Comparison of ENCODE assay signal across 8 mouse cellular contexts in genomic region chrX:73914827-73915703, GRCm38 (mm10). TPM values are rescaled to one million over a fixed set of nuclear protein-coding genes. Genes with fewer than 3 reads are reported as not detected.
DNase-seq lines count a peak whose midpoint lies in the region; ATAC-seq and TF ChIP-seq lines count a peak whose summit lies in the region.

No protein-coding gene starts in this region.

- H3K9ac ChIP-seq in ES-Bruce4 (ENCODE audit: low read depth, poor library complexity, severe bottlenecking): peak overlapping the region; percentile 53
- no peak overlapping the region for H3K9ac ChIP-seq in forebrain, embryonic 12.5 days
- no peak overlapping the region; the same call in 1 of the 2 replicates for H3K9ac ChIP-seq in heart, postnatal 0 days (replicated peaks; ENCODE audit: low read depth, low read length)
- peak overlapping the region; percentile 47 for H3K9ac ChIP-seq in liver, embryonic 16.5 days (ENCODE audit: low read depth, low read length)
- H3K9ac ChIP-seq in neural tube, embryonic 13.5 days: peak overlapping the region; percentile 53

- ATAC-seq in forebrain, embryonic 12.5 days (ENCODE audit: low FRiP score): peak; percentile 95
- peak; percentile 98 for ATAC-seq in heart, postnatal 0 days (ENCODE audit: insufficient read depth, low read depth)
- peak; percentile 95 for ATAC-seq in liver, embryonic 16.5 days (ENCODE audit: low read depth)
- ATAC-seq in neural tube, embryonic 13.5 days (ENCODE audit: low read depth): peak; percentile 96

- H3K4me2 ChIP-seq in forebrain, embryonic 12.5 days: peak overlapping the region; percentile 43
- H3K4me2 ChIP-seq in heart, postnatal 0 days (ENCODE audit: low read depth, low read length): peak overlapping the region; percentile 42
- H3K4me2 ChIP-seq in liver, embryonic 16.5 days (ENCODE audit: low read depth, low read length): peak overlapping the region; percentile 75
- H3K4me2 ChIP-seq in neural tube, embryonic 13.5 days: peak overlapping the region; percentile 48

- H3K4me3 ChIP-seq in ES-Bruce4 (ENCODE audit: low read depth, low read length): peak overlapping the region; percentile 60
- H3K4me3 ChIP-seq in forebrain, embryonic 12.5 days (replicated peaks): peak overlapping the region; percentile 20
- no peak overlapping the region for H3K4me3 ChIP-seq in heart, postnatal 0 days (ENCODE audit: low read depth, low read length)
- H3K4me3 ChIP-seq in liver, embryonic 16.5 days (ENCODE audit: low read depth, low read length): peak overlapping the region; percentile 53
- peak overlapping the region; percentile 22 for H3K4me3 ChIP-seq in neural tube, embryonic 13.5 days

- TF ChIP-seq CTCF in ES-Bruce4 (IDR thresholded peaks at IDR 0.05; ENCODE audit: low read depth, low read length): no peak
- peak; percentile 50 for TF ChIP-seq CTCF in heart, postnatal 0 days (IDR thresholded peaks at IDR 0.05; ENCODE audit: low read depth)

- no peaks in the 10 kb centered on the region for H3K4me1 ChIP-seq in ES-Bruce4 (ENCODE audit: control insufficient read depth, insufficient read depth, low read length)
- H3K4me1 ChIP-seq in forebrain, embryonic 12.5 days: no peaks in the 10 kb centered on the region
- H3K4me1 ChIP-seq in heart, postnatal 0 days (ENCODE audit: control insufficient read depth, insufficient read depth): no peaks in the 10 kb centered on the region
- H3K4me1 ChIP-seq in liver, embryonic 16.5 days (ENCODE audit: control insufficient read depth, low read depth, low read length): peaks cover 14% of the 10 kb centered on the region
- peaks cover 6% of the 10 kb centered on the region for H3K4me1 ChIP-seq in neural tube, embryonic 13.5 days (replicated peaks)

- WGBS in forebrain, embryonic 12.5 days: 31% methylated on average over 31 of the region's 31 CpGs
- WGBS in heart, postnatal 0 days: 22% methylated on average over 31 of the region's 31 CpGs
- WGBS in liver, embryonic 16.5 days (ENCODE audit: insufficient replicate concordance): 19% methylated on average over 31 of the region's 31 CpGs
- WGBS in neural tube, embryonic 13.5 days: 25% methylated on average over 31 of the region's 31 CpGs

- TF ChIP-seq POLR2A in ES-Bruce4 (IDR thresholded peaks at IDR 0.05; ENCODE audit: insufficient read depth, low read length): no peak

- peak overlapping the region; percentile 67 for H3K27ac ChIP-seq in ES-Bruce4 (ENCODE audit: insufficient read depth, low read length)
- H3K27ac ChIP-seq in forebrain, embryonic 12.5 days: peak overlapping the region; percentile 75
- peak overlapping the region; percentile 85 for H3K27ac ChIP-seq in heart, postnatal 0 days (ENCODE audit: low read depth)
- peak overlapping the region; percentile 77 for H3K27ac ChIP-seq in liver, embryonic 16.5 days (ENCODE audit: low read length)
- H3K27ac ChIP-seq in neural tube, embryonic 13.5 days (replicated peaks): peak overlapping the region; percentile 83

- DNase-seq in c-Kit-positive CD71-positive TER-119-positive erythroid progenitor cells, embryonic 14.5 days (ENCODE audit: low spot score): peak; percentile 89
- DNase-seq in heart, postnatal 0 days (ENCODE audit: low spot score): peak; percentile 97
- DNase-seq in kidney, postnatal 4 days: peak; percentile 88 to 92
- DNase-seq in testis, postnatal 14 days (ENCODE audit: low spot score): peak; percentile 90

- peaks cover 11% of the 10 kb centered on the region; the same call in 1 of the 2 replicates for H3K36me3 ChIP-seq in ES-Bruce4 (ENCODE audit: control insufficient read depth, insufficient read depth, low read length, poor library complexity, severe bottlenecking)
- peaks cover 23% of the 10 kb centered on the region for H3K36me3 ChIP-seq in forebrain, embryonic 12.5 days (replicated peaks)
- H3K36me3 ChIP-seq in heart, postnatal 0 days (replicated peaks; ENCODE audit: control insufficient read depth, insufficient read depth, low read length): peaks cover 6% of the 10 kb centered on the region; the same call in 1 of the 2 replicates
- H3K36me3 ChIP-seq in liver, embryonic 16.5 days (ENCODE audit: control insufficient read depth, insufficient read depth): peaks cover 4% of the 10 kb centered on the region
- H3K36me3 ChIP-seq in neural tube, embryonic 13.5 days: peaks cover 9% of the 10 kb centered on the region; the same call in 1 of the 2 replicates

- no peaks in the 10 kb centered on the region for H3K9me3 ChIP-seq in ES-Bruce4 (replicated peaks; ENCODE audit: control insufficient read depth, insufficient read depth, low read length, poor library complexity, severe bottlenecking)
- H3K9me3 ChIP-seq in forebrain, embryonic 12.5 days: no peaks in the 10 kb centered on the region
- H3K9me3 ChIP-seq in heart, postnatal 0 days (replicated peaks; ENCODE audit: control insufficient read depth, low read length): no peaks in the 10 kb centered on the region
- H3K9me3 ChIP-seq in liver, embryonic 16.5 days (replicated peaks; ENCODE audit: control insufficient read depth, low read length): no peaks in the 10 kb centered on the region
- no peaks in the 10 kb centered on the region for H3K9me3 ChIP-seq in neural tube, embryonic 13.5 days

- no peaks in the 10 kb centered on the region for H3K27me3 ChIP-seq in ES-Bruce4 (ENCODE audit: control insufficient read depth, insufficient read depth, low read length, poor library complexity, severe bottlenecking)
- no peaks in the 10 kb centered on the region; the same call in 1 of the 2 replicates for H3K27me3 ChIP-seq in forebrain, embryonic 12.5 days
- no peaks in the 10 kb centered on the region for H3K27me3 ChIP-seq in heart, postnatal 0 days (ENCODE audit: control insufficient read depth, insufficient read depth, low read length)
- H3K27me3 ChIP-seq in liver, embryonic 16.5 days (ENCODE audit: control insufficient read depth, insufficient read depth, low read depth, low read length): no peaks in the 10 kb centered on the region
- no peaks in the 10 kb centered on the region for H3K27me3 ChIP-seq in neural tube, embryonic 13.5 days

- TF ChIP-seq EP300 in ES-Bruce4 (IDR thresholded peaks at IDR 0.05; ENCODE audit: insufficient read depth, low read depth, low read length): no peak
- TF ChIP-seq EP300 in heart, postnatal 0 days (IDR thresholded peaks at IDR 0.05; ENCODE audit: low read depth): no peak

RNA-seq across cellular contexts. Expression of gene Arhgap4, which starts 6.6 kb away (rescaled TPM):
- 3.5 and 4.7 TPM in 2 replicates for polyA plus RNA-seq in ES-Bruce4 (2011; ENCODE audit: insufficient read depth, insufficient read length, low read depth, missing spikeins)
- 1.8 and 3.6 TPM in 2 replicates for polyA plus RNA-seq in forebrain, embryonic 12.5 days (2016; fragmentation: Nextera tagmentation; extraction: Ambion mirVana)
- 0.23 and 6.5 TPM in 2 replicates for total RNA-seq in heart, postnatal 0 days (2014; rRNA removed; ENCODE audit: low replicate concordance)
- 0.51 and 0.72 TPM in 2 replicates for polyA plus RNA-seq in heart, postnatal 0 days (2015; fragmentation: Nextera tagmentation; extraction: Ambion mirVana)
- polyA plus RNA-seq in liver, embryonic 16.5 days (2015; fragmentation: Nextera tagmentation; extraction: Ambion mirVana): 6.6 and 7.7 TPM in 2 replicates
- 2.8 and 3.2 TPM in 2 replicates for polyA plus RNA-seq in neural tube, embryonic 13.5 days (2015; fragmentation: Nextera tagmentation; extraction: Ambion mirVana)

RNA-seq across cellular contexts. Expression of gene Naa10, which starts 6.7 kb away (rescaled TPM):
- polyA plus RNA-seq in ES-Bruce4 (2011; ENCODE audit: insufficient read depth, insufficient read length, low read depth, missing spikeins): 77.1 and 87.9 TPM in 2 replicates
- polyA plus RNA-seq in forebrain, embryonic 12.5 days (2016; fragmentation: Nextera tagmentation; extraction: Ambion mirVana): 115 and 117 TPM in 2 replicates
- 62.5 and 95.3 TPM in 2 replicates for total RNA-seq in heart, postnatal 0 days (2014; rRNA removed; ENCODE audit: low replicate concordance)
- polyA plus RNA-seq in heart, postnatal 0 days (2015; fragmentation: Nextera tagmentation; extraction: Ambion mirVana): 95.2 and 98.5 TPM in 2 replicates
- polyA plus RNA-seq in liver, embryonic 16.5 days (2015; fragmentation: Nextera tagmentation; extraction: Ambion mirVana): 69.0 and 70.6 TPM in 2 replicates
- polyA plus RNA-seq in neural tube, embryonic 13.5 days (2015; fragmentation: Nextera tagmentation; extraction: Ambion mirVana): 97.3 and 112 TPM in 2 replicates

RNA-seq across cellular contexts. Expression of gene Renbp, which starts 15.6 kb away (rescaled TPM):
- polyA plus RNA-seq in ES-Bruce4 (2011; ENCODE audit: insufficient read depth, insufficient read length, low read depth, missing spikeins): 79.7 and 84.6 TPM in 2 replicates
- polyA plus RNA-seq in forebrain, embryonic 12.5 days (2016; fragmentation: Nextera tagmentation; extraction: Ambion mirVana): 10.9 and 11.7 TPM in 2 replicates
- 16.5 and 43.5 TPM in 2 replicates for total RNA-seq in heart, postnatal 0 days (2014; rRNA removed; ENCODE audit: low replicate concordance)
- polyA plus RNA-seq in heart, postnatal 0 days (2015; fragmentation: Nextera tagmentation; extraction: Ambion mirVana): 35.9 and 38.8 TPM in 2 replicates
- 21.3 and 24.6 TPM in 2 replicates for polyA plus RNA-seq in liver, embryonic 16.5 days (2015; fragmentation: Nextera tagmentation; extraction: Ambion mirVana)
- polyA plus RNA-seq in neural tube, embryonic 13.5 days (2015; fragmentation: Nextera tagmentation; extraction: Ambion mirVana): 13.2 and 14.3 TPM in 2 replicates

RNA-seq across cellular contexts. Expression of gene L1cam, which starts 19.2 kb away (rescaled TPM):
- 3.4 and 4.5 TPM in 2 replicates for polyA plus RNA-seq in ES-Bruce4 (2011; ENCODE audit: insufficient read depth, insufficient read length, low read depth, missing spikeins)
- 33.1 and 37.4 TPM in 2 replicates for polyA plus RNA-seq in forebrain, embryonic 12.5 days (2016; fragmentation: Nextera tagmentation; extraction: Ambion mirVana)
- 0.42 and 0.50 TPM in 2 replicates for total RNA-seq in heart, postnatal 0 days (2014; rRNA removed; ENCODE audit: low replicate concordance)
- 0.05 and 0.15 TPM in 2 replicates for polyA plus RNA-seq in heart, postnatal 0 days (2015; fragmentation: Nextera tagmentation; extraction: Ambion mirVana)
- 0.16 and 0.35 TPM in 2 replicates for polyA plus RNA-seq in liver, embryonic 16.5 days (2015; fragmentation: Nextera tagmentation; extraction: Ambion mirVana)
- 97.6 and 98.7 TPM in 2 replicates for polyA plus RNA-seq in neural tube, embryonic 13.5 days (2015; fragmentation: Nextera tagmentation; extraction: Ambion mirVana)

RNA-seq across cellular contexts. Expression of gene Avpr2, which starts 23.2 kb away (rescaled TPM):
- not detected in 2 replicates for polyA plus RNA-seq in ES-Bruce4 (2011; ENCODE audit: insufficient read depth, insufficient read length, low read depth, missing spikeins)
- polyA plus RNA-seq in forebrain, embryonic 12.5 days (2016; fragmentation: Nextera tagmentation; extraction: Ambion mirVana): 0.29 TPM in 1 of 2 replicates, not detected in the other
- total RNA-seq in heart, postnatal 0 days (2014; rRNA removed; ENCODE audit: low replicate concordance): not detected in 2 replicates
- not detected in 2 replicates for polyA plus RNA-seq in heart, postnatal 0 days (2015; fragmentation: Nextera tagmentation; extraction: Ambion mirVana)
- 0.08 and 0.25 TPM in 2 replicates for polyA plus RNA-seq in liver, embryonic 16.5 days (2015; fragmentation: Nextera tagmentation; extraction: Ambion mirVana)
- 0.14 and 0.15 TPM in 2 replicates for polyA plus RNA-seq in neural tube, embryonic 13.5 days (2015; fragmentation: Nextera tagmentation; extraction: Ambion mirVana)

Comparison
In these comparisons a context has a peak if more than half of its experiments do, and no peak if none do; other contexts are left out.
1. H3K9ac ChIP-seq: peak in ES-Bruce4 (single experiment), liver, embryonic 16.5 days (single experiment) and neural tube, embryonic 13.5 days (single experiment); none in forebrain, embryonic 12.5 days (single experiment) and heart, postnatal 0 days (single experiment).
2. Peak in every context shown above with its lines, with median percentiles within 50 percentile points of each other: H3K27ac ChIP-seq, DNase-seq, ATAC-seq and H3K4me2 ChIP-seq.